Mouse (Mus musculus) intestine, postnatal 0 days (tissue): ENCODE measurements at regions not wholly inside any gene's neighbourhood (a gene's known extent, or its start where the extent isn't known, plus 50 kb on each side); places are given as distances from the start of the nearest gene placed in this dataset.
A peak's percentile ranks its signal among the peaks of the same experiment; 100 is the strongest.

Experiments
- ATAC-seq: fragments of 200-750 bp; cut with Nextera tagmentation; 2 replicates; pipeline ENCODE4 v1.8.0; 2017; ENCODE audit warnings: mild to moderate bottlenecking, moderate TSS enrichment, moderate library complexity
- H3K27ac ChIP-seq: fragments of 300-500 bp; sonication (generic); 2 replicates; pipeline ENCODE4 v1.5.1; 2014; ENCODE audit warnings: mild to moderate bottlenecking, low read depth, low read length, moderate library complexity
- H3K27me3 ChIP-seq: fragments of 300-500 bp; sonication (generic); replicated peaks from 2 replicates; pipeline ENCODE4 v1.6.1; 2014; ENCODE audit warnings: low read length, mixed read lengths; ENCODE audit not compliant: control insufficient read depth, insufficient read depth
- H3K36me3 ChIP-seq: fragments of 300-500 bp; sonication (generic); 2 replicates; pipeline ENCODE4 v1.6.1; 2014; ENCODE audit warnings: mild to moderate bottlenecking, moderate library complexity; ENCODE audit not compliant: control insufficient read depth, insufficient read depth
- H3K4me1 ChIP-seq: fragments of 300-500 bp; sonication (generic); replicated peaks from 2 replicates; pipeline ENCODE4 v1.6.1; 2014; ENCODE audit warnings: antibody characterized with exemption, low read length, mixed read lengths; ENCODE audit not compliant: control insufficient read depth, insufficient read depth
- H3K4me2 ChIP-seq: fragments of 300-500 bp; sonication (generic); replicated peaks from 2 replicates; pipeline ENCODE4 v1.6.1; 2014; ENCODE audit warnings: low read depth, mild to moderate bottlenecking, moderate library complexity
- H3K4me3 ChIP-seq: fragments of 300-500 bp; sonication (generic); 2 replicates; pipeline ENCODE4 v1.5.1; 2014; ENCODE audit warnings: low read depth, low read length
- H3K9ac ChIP-seq: fragments of 300-500 bp; sonication (generic); 2 replicates; pipeline ENCODE4 v1.6.1; 2014; ENCODE audit warnings: mild to moderate bottlenecking, low read depth, low read length
- H3K9me3 ChIP-seq: fragments of 300-500 bp; sonication (generic); 2 replicates; pipeline ENCODE4 v1.6.1; 2016; ENCODE audit warnings: mixed run types; ENCODE audit not compliant: control insufficient read depth
- CTCF ChIP-seq: sonication (generic); IDR thresholded peaks from 2 replicates; pipeline ENCODE4 v1.5.1; 2016; ENCODE audit warnings: low read depth, mild to moderate bottlenecking, control low read depth, antibody characterized with exemption, moderate library complexity
- WGBS: fragments of 180-500 bp; shearing (Covaris S2); extraction: QIAGEN DNeasy Blood & Tissue Kit; methylation state at CpG from one replicate; pipeline ENCODE4 v1.1.7; 2014; 5-methylcytosine and 5-hydroxymethylcytosine counted together

- H3K36me3 ChIP-seq = no peaks in the 10 kb centered on the region
- H3K4me1 ChIP-seq = no peaks in the 10 kb centered on the region
- H3K4me2 ChIP-seq = no peak overlapping the region
- H3K27ac ChIP-seq = no peak overlapping the region
- H3K9me3 ChIP-seq = no peaks in the 10 kb centered on the region
- ATAC-seq = no peak
- no peak for TF ChIP-seq CTCF
- H3K4me3 ChIP-seq = no peak overlapping the region
- H3K9ac ChIP-seq = no peak overlapping the region
- WGBS = 86% methylated on average over 13 of the region's 13 CpGs
- H3K27me3 ChIP-seq = no peaks in the 10 kb centered on the region
Observed at GRCm38 (mm10) chr1:34666226-34666662, 86.8 kb downstream of the Amer3 start.

- ATAC-seq = no peak
- Histone ChIP-seq H3K27ac (no peak overlapping the region), H3K36me3 (no peaks in the 10 kb centered on the region), H3K4me3 (no peak overlapping the region), H3K27me3 (peaks cover 23% of the 10 kb centered on the region), H3K9me3 (no peaks in the 10 kb centered on the region), H3K4me1 (no peaks in the 10 kb centered on the region), H3K4me2 (no peak overlapping the region), H3K9ac (no peak overlapping the region)
- 38% methylated on average over 12 of the region's 12 CpGs for WGBS
- TF ChIP-seq CTCF = no peak
Observed at GRCm38 (mm10) chr1:34677105-34677741, 97.8 kb downstream of the Amer3 start.

- Histone ChIP-seq H3K27me3 (peaks cover 23% of the 10 kb centered on the region), H3K4me3 (peak overlapping the region; percentile 44), H3K27ac (no peak overlapping the region), H3K36me3 (no peaks in the 10 kb centered on the region), H3K4me1 (no peaks in the 10 kb centered on the region), H3K9me3 (no peaks in the 10 kb centered on the region), H3K9ac (no peak overlapping the region), H3K4me2 (peak overlapping the region; percentile 77)
- under 1% methylated on average over 55 of the region's 56 CpGs for WGBS
- TF ChIP-seq CTCF = no peak
- ATAC-seq = no peak
Observed at GRCm38 (mm10) chr1:34677832-34678733, 98.6 kb downstream of the Amer3 start.

GRCm38 (mm10) chr1:34678734-34679068 lies 99.2 kb downstream of the Amer3 start:
- H3K9ac ChIP-seq = no peak overlapping the region
- peaks cover 23% of the 10 kb centered on the region for H3K27me3 ChIP-seq
- H3K4me1 ChIP-seq = no peaks in the 10 kb centered on the region
- H3K4me3 ChIP-seq = peak overlapping the region; percentile 44
- no peak overlapping the region for H3K27ac ChIP-seq
- no peak for TF ChIP-seq CTCF
- 2% methylated on average over 9 of the region's 9 CpGs for WGBS
- no peaks in the 10 kb centered on the region for H3K36me3 ChIP-seq
- no peak for ATAC-seq
- H3K9me3 ChIP-seq = no peaks in the 10 kb centered on the region
- peak overlapping the region; percentile 77 for H3K4me2 ChIP-seq

DNA sequence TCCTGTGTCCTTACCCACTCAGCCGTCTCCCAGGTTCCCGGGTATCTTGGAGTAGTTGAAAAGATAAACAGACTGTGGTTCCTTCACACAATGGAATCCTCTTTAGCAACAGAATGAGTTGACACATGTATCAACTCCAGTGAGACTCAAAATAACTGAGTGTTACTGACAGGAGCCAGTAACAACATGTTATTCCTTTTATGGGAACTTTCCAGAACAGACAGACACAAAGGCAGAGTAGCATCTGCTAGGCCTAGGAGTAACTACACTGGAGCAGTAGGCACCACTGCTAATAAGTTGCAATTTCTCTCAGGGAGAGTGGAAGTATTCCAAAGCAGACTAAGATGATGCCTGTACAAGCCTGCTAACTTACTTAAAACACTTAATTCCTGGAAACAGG lies 107.1 kb downstream of the Amer3 start:
- Histone ChIP-seq H3K27me3 (no peaks in the 10 kb centered on the region), H3K4me1 (no peaks in the 10 kb centered on the region), H3K27ac (no peak overlapping the region), H3K4me2 (no peak overlapping the region), H3K4me3 (no peak overlapping the region), H3K9me3 (no peaks in the 10 kb centered on the region), H3K9ac (no peak overlapping the region), H3K36me3 (no peaks in the 10 kb centered on the region)
- no peak for TF ChIP-seq CTCF
- 29% methylated on average over 2 of the region's 2 CpGs for WGBS
- no peak for ATAC-seq

- H3K4me2 ChIP-seq = no peak overlapping the region
- ATAC-seq = no peak
- 75% methylated on average over 4 of the region's 4 CpGs for WGBS
Observed at GRCm38 (mm10) chr1:34696533-34696932, 117.1 kb downstream of the Amer3 start.

More at GRCm38 (mm10) chr1:34696533-34696932, 117.1 kb downstream of the Amer3 start:
- no peaks in the 10 kb centered on the region for H3K4me1 ChIP-seq
- H3K9me3 ChIP-seq = no peaks in the 10 kb centered on the region
- H3K27me3 ChIP-seq = no peaks in the 10 kb centered on the region
- no peak overlapping the region for H3K4me3 ChIP-seq
- no peak for TF ChIP-seq CTCF
- no peaks in the 10 kb centered on the region for H3K36me3 ChIP-seq
- H3K9ac ChIP-seq = no peak overlapping the region
- H3K27ac ChIP-seq = no peak overlapping the region
